In the genomic region with DNA sequence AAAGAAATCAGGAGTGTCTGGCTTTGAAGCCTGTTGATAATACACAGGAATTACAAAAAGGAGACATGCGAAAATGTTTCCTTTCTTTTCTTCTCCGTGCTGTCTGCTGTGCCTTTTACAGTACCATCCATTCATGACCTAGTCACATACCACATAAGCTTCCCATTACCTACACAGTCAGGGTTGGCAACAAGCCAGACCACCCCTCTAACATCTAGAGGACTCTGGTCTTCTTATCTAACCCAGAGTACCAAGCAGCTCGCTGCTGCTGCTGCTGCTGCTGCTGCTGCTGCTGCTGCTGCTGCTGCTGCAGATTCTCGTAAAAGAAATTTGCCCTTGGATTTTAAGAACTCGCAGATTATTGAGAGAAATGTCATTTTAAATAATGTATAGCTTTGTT, we compare ENCODE assay signal across 15 mouse cellular contexts. TPM values are rescaled to one million over a fixed set of nuclear protein-coding genes. Genes with fewer than 3 reads are reported as not detected.
DNase-seq lines count a peak whose midpoint lies in the region; ATAC-seq lines count a peak whose summit lies in the region.
"Had no signal": no experiment of that assay in that cellular context is flagged by ENCODE, and none has a peak within 500 bp of the region (broad histone marks: within the 10 kb centered on the region; RNA-seq: fewer than 3 reads in every experiment).

No protein-coding gene starts in this region.

- DNase-seq in forebrain, embryonic 11.5 days (ENCODE audit: low spot score) = peak; percentile 52
- peak; percentile 41 for DNase-seq in left cerebral cortex, postnatal 4 days
- no peak for DNase-seq in left cerebral cortex, postnatal 14 days (ENCODE audit: low spot score in 2 of 2)
- DNase-seq in 416B (ENCODE audit: low read depth) = peak; percentile 73
- peak; percentile 24 for DNase-seq in embryo, embryonic 11.5 days (ENCODE audit: low read depth, low spot score)
- no peak for DNase-seq in kidney, postnatal 14 days
- DNase-seq: cerebellum, adult 9-10 months; layer of hippocampus, postnatal 36 days; liver, embryonic 13.5 days; lung, postnatal 36 days had no signal

- H3K4me3 ChIP-seq in forebrain, embryonic 11.5 days (ENCODE audit: low read depth, low read length) = no peak overlapping the region
- no peak overlapping the region for H3K4me3 ChIP-seq in forebrain, embryonic 12.5 days (replicated peaks)
- H3K4me3 ChIP-seq in kidney, embryonic 14.5 days (ENCODE audit: low read length) = no peak overlapping the region
- H3K4me3 ChIP-seq: liver, embryonic 13.5 days; myocyte had no signal

- intact Hi-C loops in left cerebral cortex, postnatal 4 days (cut with DNase I) = no loop called here
- intact Hi-C loops in left cerebral cortex, postnatal 14 days (cut with DNase I) = no loop called here

- no peaks in the 10 kb centered on the region for H3K4me1 ChIP-seq in forebrain, embryonic 11.5 days (replicated peaks; ENCODE audit: control insufficient read depth, insufficient read depth, low read length)
- no peaks in the 10 kb centered on the region for H3K4me1 ChIP-seq in forebrain, embryonic 12.5 days
- H3K4me1 ChIP-seq in kidney, embryonic 14.5 days (ENCODE audit: control insufficient read depth, insufficient read depth, low read length) = no peaks in the 10 kb centered on the region
- H3K4me1 ChIP-seq: liver, embryonic 13.5 days had no signal

- no peak overlapping the region for H3K9ac ChIP-seq in forebrain, embryonic 11.5 days (ENCODE audit: low read length)
- no peak overlapping the region for H3K9ac ChIP-seq in forebrain, embryonic 12.5 days
- no peak overlapping the region for H3K9ac ChIP-seq in kidney, embryonic 14.5 days (ENCODE audit: low read depth, low read length)
- H3K9ac ChIP-seq: liver, embryonic 13.5 days had no signal

- no peak overlapping the region for H3K27ac ChIP-seq in forebrain, embryonic 11.5 days (ENCODE audit: low read depth, low read length)
- H3K27ac ChIP-seq in forebrain, embryonic 12.5 days = no peak overlapping the region
- no peak overlapping the region for H3K27ac ChIP-seq in kidney, embryonic 14.5 days (ENCODE audit: low read depth, low read length)
- H3K27ac ChIP-seq: liver, embryonic 13.5 days; stomach, postnatal 0 days had no signal

- no peaks in the 10 kb centered on the region for H3K9me3 ChIP-seq in forebrain, embryonic 11.5 days (ENCODE audit: control insufficient read depth, low read length)
- no peaks in the 10 kb centered on the region for H3K9me3 ChIP-seq in forebrain, embryonic 12.5 days
- H3K9me3 ChIP-seq in kidney, embryonic 14.5 days (ENCODE audit: control insufficient read depth, low read length) = no peaks in the 10 kb centered on the region
- H3K9me3 ChIP-seq: liver, embryonic 13.5 days had no signal

- no peak overlapping the region for H3K4me2 ChIP-seq in forebrain, embryonic 11.5 days (ENCODE audit: low read depth, low read length, severe bottlenecking)
- no peak overlapping the region for H3K4me2 ChIP-seq in forebrain, embryonic 12.5 days
- H3K4me2 ChIP-seq in kidney, embryonic 14.5 days (replicated peaks; ENCODE audit: low read depth, low read length) = no peak overlapping the region
- H3K4me2 ChIP-seq: liver, embryonic 13.5 days had no signal

- no peak for ATAC-seq in forebrain, embryonic 11.5 days (replicated peaks; ENCODE audit: low FRiP score)
- no peak for ATAC-seq in forebrain, embryonic 12.5 days (ENCODE audit: low FRiP score)
- ATAC-seq in kidney, embryonic 14.5 days (ENCODE audit: low FRiP score, low TSS enrichment) = no peak
- ATAC-seq: Patski had no signal

- H3K36me3 ChIP-seq in forebrain, embryonic 11.5 days (ENCODE audit: control insufficient read depth, insufficient read depth, low read length) = peaks cover 4% of the 10 kb centered on the region; the same call in 1 of the 2 replicates
- peaks cover 39% of the 10 kb centered on the region for H3K36me3 ChIP-seq in forebrain, embryonic 12.5 days (replicated peaks)
- peaks cover 41% of the 10 kb centered on the region for H3K36me3 ChIP-seq in kidney, embryonic 14.5 days (ENCODE audit: control insufficient read depth, insufficient read depth, low read length)

- H3K27me3 ChIP-seq in forebrain, embryonic 11.5 days (ENCODE audit: control insufficient read depth, insufficient read depth, low read length) = no peaks in the 10 kb centered on the region
- no peaks in the 10 kb centered on the region for H3K27me3 ChIP-seq in forebrain, embryonic 12.5 days
- H3K27me3 ChIP-seq in kidney, embryonic 14.5 days (ENCODE audit: control insufficient read depth, insufficient read depth, low read length) = no peaks in the 10 kb centered on the region
- H3K27me3 ChIP-seq: liver, embryonic 13.5 days; Patski had no signal

- 84% methylated on average over 5 of the region's 5 CpGs for WGBS in forebrain, embryonic 11.5 days
- 92% methylated on average over 5 of the region's 5 CpGs for WGBS in forebrain, embryonic 12.5 days
- WGBS in kidney, embryonic 14.5 days = 90% methylated on average over 5 of the region's 5 CpGs

RNA-seq across cellular contexts. Expression of gene Ubxn4, which starts 30.5 kb away (rescaled TPM):
- polyA plus RNA-seq in forebrain, embryonic 11.5 days (2014; fragmentation: Nextera tagmentation; extraction: Ambion mirVana) = 59.8 and 72.6 TPM in 2 replicates
- 74.5 and 79.6 TPM in 2 replicates for polyA plus RNA-seq in forebrain, embryonic 12.5 days (2016; fragmentation: Nextera tagmentation; extraction: Ambion mirVana)
- total RNA-seq in left cerebral cortex, postnatal 4 days (2021) = 10 to 100 TPM; 56.1 to 63.0 TPM
- 10 to 100 TPM; 44.8 to 51.9 TPM for total RNA-seq in left cerebral cortex, postnatal 14 days (2021)
- polyA plus RNA-seq in kidney, embryonic 14.5 days (2014; fragmentation: Nextera tagmentation; extraction: Ambion mirVana) = 56.4 and 60.9 TPM in 2 replicates

Comparison
In these comparisons a context has a peak if more than half of its experiments do, and no peak if none do; other contexts are left out.
1. DNase-seq: peak in forebrain, embryonic 11.5 days (single experiment), left cerebral cortex, postnatal 4 days (single experiment), 416B (single experiment) and embryo, embryonic 11.5 days (single experiment); none in left cerebral cortex, postnatal 14 days (0 of 2) and kidney, postnatal 14 days (single experiment).